Mouse (Mus musculus) frontal cortex, postnatal 36 days (tissue): ENCODE measurements at regions not wholly inside any gene's neighbourhood (a gene's known extent, or its start where the extent isn't known, plus 50 kb on each side); places are given as distances from the start of the nearest gene placed in this dataset.
A peak's percentile ranks its signal among the peaks of the same experiment; 100 is the strongest.

ENCODE experiments used
- DNase-seq, 2 experiments: peaks; one replicate each; pipeline ENCODE4 v3.0.0; 2022; ENCODE audit warnings: low spot score in 2 of 2

GRCm38 (mm10) chr13:57189246-57189645 is 293.5 kb upstream of the Trpc7 start:
- DNase-seq: no peak

- DNase-seq: no peak
These were observed 290.4 kb upstream of the Trpc7 start for GRCm38 (mm10) chr13:57186168-57186567.

GRCm38 (mm10) chr13:57170180-57170579 is 274.4 kb upstream of the Trpc7 start:
- no peak for DNase-seq

- no peak for DNase-seq
These were observed 273.8 kb upstream of the Trpc7 start for GRCm38 (mm10) chr13:57169621-57170020.

- DNase-seq: no peak
These were observed 269.6 kb upstream of the Trpc7 start for GRCm38 (mm10) chr13:57165367-57165766.

- no peak for DNase-seq
These were observed 257.0 kb upstream of the Trpc7 start for GRCm38 (mm10) chr13:57152787-57153186.

GRCm38 (mm10) chr13:57147623-57148022 is 251.8 kb upstream of the Trpc7 start:
- no peak for DNase-seq

- DNase-seq: no peak
These were observed 250.9 kb upstream of the Trpc7 start for GRCm38 (mm10) chr13:57146708-57147107.

GRCm38 (mm10) chr13:57145782-57146181 is 250.0 kb upstream of the Trpc7 start:
- no peak for DNase-seq

GRCm38 (mm10) chr13:57142851-57143250 is 247.1 kb upstream of the Trpc7 start:
- no peak for DNase-seq

- no peak for DNase-seq
These were observed 246.6 kb upstream of the Trpc7 start for GRCm38 (mm10) chr13:57142441-57142840.

- DNase-seq: no peak
These were observed 220.1 kb upstream of the Trpc7 start for GRCm38 (mm10) chr13:57115936-57116335.

- no peak for DNase-seq
These were observed 212.2 kb upstream of the Trpc7 start for GRCm38 (mm10) chr13:57107956-57108355.

GRCm38 (mm10) chr13:57099601-57100000 is 203.8 kb upstream of the Trpc7 start:
- DNase-seq: no peak

- DNase-seq: no peak
These were observed 196.1 kb upstream of the Trpc7 start for GRCm38 (mm10) chr13:57091886-57092285.

GRCm38 (mm10) chr13:57089381-57090075 is 193.7 kb upstream of the Trpc7 start:
- DNase-seq: peak; percentile 37 to 57

GRCm38 (mm10) chr13:57087966-57088365 is 192.2 kb upstream of the Trpc7 start:
- DNase-seq: no peak

- no peak for DNase-seq
These were observed 191.6 kb upstream of the Trpc7 start for GRCm38 (mm10) chr13:57087398-57087797.

GRCm38 (mm10) chr13:57083751-57084150 is 188.0 kb upstream of the Trpc7 start:
- no peak for DNase-seq

- DNase-seq: no peak
These were observed 174.7 kb upstream of the Trpc7 start for GRCm38 (mm10) chr13:57070479-57070878.

- no peak for DNase-seq
These were observed 165.9 kb upstream of the Trpc7 start for GRCm38 (mm10) chr13:57061656-57062055.

- DNase-seq: no peak
These were observed 165.3 kb upstream of the Trpc7 start for GRCm38 (mm10) chr13:57061074-57061473.

- no peak for DNase-seq
These were observed 161.0 kb upstream of the Trpc7 start for GRCm38 (mm10) chr13:57056786-57057185.
